Mouse (Mus musculus): Measurements from ENCODE around the gene Rpusd1. TPM values are rescaled to one million over a fixed set of nuclear protein-coding genes. Genes with fewer than 3 reads are reported as not detected.
"Not testable (repeated sequence)": the region's sequence is repeated elsewhere in the genome, so short reads cannot be mapped to it uniquely, and the experiment has no call there.

Gene Rpusd1
- polyA plus RNA-seq, 1 experiment, result 17.0 TPM

GRCm38 (mm10) chr17:25725264-25725663, 2.2 kb upstream of the Rpusd1 start:
- Histone ChIP-seq H3K4me3 (ENCODE audit: low read depth, low read length) (no peak overlapping the region), H3K9ac (ENCODE audit: low read depth, poor library complexity, severe bottlenecking) (no peak overlapping the region), H3K27me3 (ENCODE audit: control insufficient read depth, insufficient read depth, low read length, poor library complexity, severe bottlenecking) (no peaks in the 10 kb centered on the region), H3K27ac (ENCODE audit: insufficient read depth, low read length) (no peak overlapping the region), H3K4me1 (ENCODE audit: control insufficient read depth, insufficient read depth, low read length) (no peaks in the 10 kb centered on the region), H3K9me3 (replicated peaks; ENCODE audit: control insufficient read depth, insufficient read depth, low read length, poor library complexity, severe bottlenecking) (no peaks in the 10 kb centered on the region), H3K36me3 (ENCODE audit: control insufficient read depth, insufficient read depth, low read length, poor library complexity, severe bottlenecking) (peaks cover 14% of the 10 kb centered on the region)
- TF ChIP-seq EP300 (IDR thresholded peaks at IDR 0.05; ENCODE audit: insufficient read depth, low read depth, low read length) (no peak), POLR2A (IDR thresholded peaks at IDR 0.05; ENCODE audit: insufficient read depth, low read length) (no peak), CTCF (IDR thresholded peaks at IDR 0.05; ENCODE audit: low read depth, low read length) (no peak)

- Histone ChIP-seq H3K27me3 (ENCODE audit: control insufficient read depth, insufficient read depth, low read length, poor library complexity, severe bottlenecking) (no peaks in the 10 kb centered on the region), H3K9me3 (replicated peaks; ENCODE audit: control insufficient read depth, insufficient read depth, low read length, poor library complexity, severe bottlenecking) (no peaks in the 10 kb centered on the region), H3K27ac (ENCODE audit: insufficient read depth, low read length) (no peak overlapping the region), H3K9ac (ENCODE audit: low read depth, poor library complexity, severe bottlenecking) (peak overlapping the region; percentile 63), H3K4me3 (ENCODE audit: low read depth, low read length) (peak overlapping the region; percentile 90), H3K36me3 (ENCODE audit: control insufficient read depth, insufficient read depth, low read length, poor library complexity, severe bottlenecking) (no peaks in the 10 kb centered on the region), H3K4me1 (ENCODE audit: control insufficient read depth, insufficient read depth, low read length) (no peaks in the 10 kb centered on the region)
- TF ChIP-seq POLR2A (IDR thresholded peaks at IDR 0.05; ENCODE audit: insufficient read depth, low read length) (no peak), EP300 (IDR thresholded peaks at IDR 0.05; ENCODE audit: insufficient read depth, low read depth, low read length) (no peak), CTCF (IDR thresholded peaks at IDR 0.05; ENCODE audit: low read depth, low read length) (no peak)
Measured at GRCm38 (mm10) chr17:25728009-25728270, 470 bp downstream of the Rpusd1 start.

GRCm38 (mm10) chr17:25732082-25732481, 4.6 kb downstream of the Rpusd1 start:
- Histone ChIP-seq H3K9ac (ENCODE audit: low read depth, poor library complexity, severe bottlenecking) (no peak overlapping the region), H3K27me3 (ENCODE audit: control insufficient read depth, insufficient read depth, low read length, poor library complexity, severe bottlenecking) (no peaks in the 10 kb centered on the region), H3K4me1 (ENCODE audit: control insufficient read depth, insufficient read depth, low read length) (no peaks in the 10 kb centered on the region), H3K9me3 (replicated peaks; ENCODE audit: control insufficient read depth, insufficient read depth, low read length, poor library complexity, severe bottlenecking) (no peaks in the 10 kb centered on the region), H3K4me3 (ENCODE audit: low read depth, low read length) (no peak overlapping the region), H3K36me3 (ENCODE audit: control insufficient read depth, insufficient read depth, low read length, poor library complexity, severe bottlenecking) (no peaks in the 10 kb centered on the region), H3K27ac (ENCODE audit: insufficient read depth, low read length) (peak overlapping the region; percentile 26)
- TF ChIP-seq EP300 (IDR thresholded peaks at IDR 0.05; ENCODE audit: insufficient read depth, low read depth, low read length), result no peak
- TF ChIP-seq CTCF (IDR thresholded peaks at IDR 0.05; ENCODE audit: low read depth, low read length), result peak; percentile 95

- H3K9me3 ChIP-seq (replicated peaks; ENCODE audit: control insufficient read depth, insufficient read depth, low read length, poor library complexity, severe bottlenecking), result no peaks in the 10 kb centered on the region
- no peaks in the 10 kb centered on the region for H3K27me3 ChIP-seq (ENCODE audit: control insufficient read depth, insufficient read depth, low read length, poor library complexity, severe bottlenecking)
- no peaks in the 10 kb centered on the region for H3K36me3 ChIP-seq (ENCODE audit: control insufficient read depth, insufficient read depth, low read length, poor library complexity, severe bottlenecking)
- H3K4me3 ChIP-seq (ENCODE audit: low read depth, low read length), result no peak overlapping the region
- no peaks in the 10 kb centered on the region for H3K4me1 ChIP-seq (ENCODE audit: control insufficient read depth, insufficient read depth, low read length)
- no peak for TF ChIP-seq CTCF (IDR thresholded peaks at IDR 0.05; ENCODE audit: low read depth, low read length)
- TF ChIP-seq EP300 (IDR thresholded peaks at IDR 0.05; ENCODE audit: insufficient read depth, low read depth, low read length), result no peak
- no peak for TF ChIP-seq POLR2A (IDR thresholded peaks at IDR 0.05; ENCODE audit: insufficient read depth, low read length)
- no peak overlapping the region for H3K9ac ChIP-seq (ENCODE audit: low read depth, poor library complexity, severe bottlenecking)
- H3K27ac ChIP-seq (ENCODE audit: insufficient read depth, low read length), result no peak overlapping the region
Measured at GRCm38 (mm10) chr17:25735246-25735645, 7.8 kb downstream of the Rpusd1 start.

- Histone ChIP-seq H3K27ac (ENCODE audit: insufficient read depth, low read length) (no peak within 1 kb of the TSS), H3K4me1 (ENCODE audit: control insufficient read depth, insufficient read depth, low read length) (no peaks in the 10 kb centered on the region), H3K9ac (ENCODE audit: low read depth, poor library complexity, severe bottlenecking) (no peak within 1 kb of the TSS), H3K4me3 (ENCODE audit: low read depth, low read length) (no peak within 1 kb of the TSS), H3K9me3 (replicated peaks; ENCODE audit: control insufficient read depth, insufficient read depth, low read length, poor library complexity, severe bottlenecking) (no peaks in the 10 kb centered on the region), H3K27me3 (ENCODE audit: control insufficient read depth, insufficient read depth, low read length, poor library complexity, severe bottlenecking) (no peaks in the 10 kb centered on the region), H3K36me3 (ENCODE audit: control insufficient read depth, insufficient read depth, low read length, poor library complexity, severe bottlenecking) (no peaks in the 10 kb centered on the region)
- TF ChIP-seq CTCF (IDR thresholded peaks at IDR 0.05; ENCODE audit: low read depth, low read length) (no peak), POLR2A (IDR thresholded peaks at IDR 0.05; ENCODE audit: insufficient read depth, low read length) (no peak), EP300 (IDR thresholded peaks at IDR 0.05; ENCODE audit: insufficient read depth, low read depth, low read length) (no peak)
Measured at GRCm38 (mm10) chr17:25735745-25736144, 8.3 kb downstream of the Rpusd1 start, which contains the start of gene Mslnl. Gene Mslnl (plus strand): TSS chr17:25736042.

GRCm38 (mm10) chr17:25738861-25739260, 11.4 kb downstream of the Rpusd1 start:
- no peaks in the 10 kb centered on the region for H3K36me3 ChIP-seq (ENCODE audit: control insufficient read depth, insufficient read depth, low read length, poor library complexity, severe bottlenecking)
- H3K9ac ChIP-seq (ENCODE audit: low read depth, poor library complexity, severe bottlenecking), result no peak overlapping the region
- H3K27me3 ChIP-seq (ENCODE audit: control insufficient read depth, insufficient read depth, low read length, poor library complexity, severe bottlenecking), result no peaks in the 10 kb centered on the region
- no peaks in the 10 kb centered on the region for H3K9me3 ChIP-seq (replicated peaks; ENCODE audit: control insufficient read depth, insufficient read depth, low read length, poor library complexity, severe bottlenecking)
- no peaks in the 10 kb centered on the region for H3K4me1 ChIP-seq (ENCODE audit: control insufficient read depth, insufficient read depth, low read length)
- no peak overlapping the region for H3K27ac ChIP-seq (ENCODE audit: insufficient read depth, low read length)
- TF ChIP-seq CTCF (IDR thresholded peaks at IDR 0.05; ENCODE audit: low read depth, low read length) (no peak), POLR2A (IDR thresholded peaks at IDR 0.05; ENCODE audit: insufficient read depth, low read length) (no peak), EP300 (IDR thresholded peaks at IDR 0.05; ENCODE audit: insufficient read depth, low read depth, low read length) (no peak)
- H3K4me3 ChIP-seq (ENCODE audit: low read depth, low read length), result no peak overlapping the region

- not testable (repeated sequence) for H3K36me3 ChIP-seq (ENCODE audit: control insufficient read depth, insufficient read depth, low read length, poor library complexity, severe bottlenecking); H3K4me1 ChIP-seq (ENCODE audit: control insufficient read depth, insufficient read depth, low read length); H3K9me3 ChIP-seq (replicated peaks; ENCODE audit: control insufficient read depth, insufficient read depth, low read length, poor library complexity, severe bottlenecking); H3K9ac ChIP-seq (ENCODE audit: low read depth, poor library complexity, severe bottlenecking); H3K27ac ChIP-seq (ENCODE audit: insufficient read depth, low read length); H3K4me3 ChIP-seq (ENCODE audit: low read depth, low read length); H3K27me3 ChIP-seq (ENCODE audit: control insufficient read depth, insufficient read depth, low read length, poor library complexity, severe bottlenecking)
Measured at GRCm38 (mm10) chr17:25741471-25741870, 14.0 kb downstream of the Rpusd1 start.
